Mouse (Mus musculus) hindbrain, embryonic 15.5 days (tissue): ENCODE measurements around the gene Efcab6. TPM values are rescaled to one million over a fixed set of nuclear protein-coding genes. Genes with fewer than 3 reads are reported as not detected.
A peak's percentile ranks its signal among the peaks of the same experiment; 100 is the strongest.
"Not testable (repeated sequence)": the region's sequence is repeated elsewhere in the genome, so short reads cannot be mapped to it uniquely, and the experiment has no call there.

Experiments used
- ATAC-seq: fragments of 200-750 bp; cut with Nextera tagmentation; 2 replicates; pipeline ENCODE4 v1.8.0; 2017; ENCODE audit warnings: low read depth, moderate number of reproducible peaks, moderate TSS enrichment; ENCODE audit not compliant: low FRiP score
- H3K27ac ChIP-seq: fragments of 300-500 bp; sonication (generic); replicated peaks from 2 replicates; pipeline ENCODE4 v1.5.1; 2015; ENCODE audit warnings: mild to moderate bottlenecking, inconsistent platforms
- H3K27me3 ChIP-seq: fragments of 300-500 bp; sonication (generic); 2 replicates; pipeline ENCODE4 v1.6.1; 2015; ENCODE audit warnings: control low read depth, inconsistent platforms
- H3K36me3 ChIP-seq: fragments of 300-500 bp; sonication (generic); 2 replicates; pipeline ENCODE4 v1.6.1; 2015; ENCODE audit warnings: control low read depth, inconsistent platforms
- H3K4me1 ChIP-seq: fragments of 300-500 bp; sonication (generic); replicated peaks from 2 replicates; pipeline ENCODE4 v1.6.1; 2015; ENCODE audit warnings: control low read depth, inconsistent platforms
- H3K4me2 ChIP-seq: fragments of 300-500 bp; sonication (generic); 2 replicates; pipeline ENCODE4 v1.6.1; 2015; ENCODE audit warnings: moderate library complexity, mild to moderate bottlenecking, inconsistent platforms
- H3K4me3 ChIP-seq: fragments of 300-500 bp; sonication (generic); 2 replicates; pipeline ENCODE4 v1.5.1; 2015; ENCODE audit warnings: mild to moderate bottlenecking, inconsistent platforms
- H3K9ac ChIP-seq: fragments of 300-500 bp; sonication (generic); 2 replicates; pipeline ENCODE4 v1.6.1; 2015; ENCODE audit warnings: inconsistent platforms
- H3K9me3 ChIP-seq: fragments of 300-500 bp; sonication (generic); 2 replicates; pipeline ENCODE4 v1.6.1; 2016; ENCODE audit warnings: control low read depth, inconsistent platforms
- WGBS: fragments of 180-500 bp; shearing (Covaris S2); methylation state at CpG from one replicate; pipeline ENCODE4 v1.1.7; 2015; 5-methylcytosine and 5-hydroxymethylcytosine counted together
- polyA plus RNA-seq: library from polyadenylated mRNA; unstranded; fragments of >200 nt; fragmentation: Nextera tagmentation; extraction: Ambion mirVana; gene quantifications from 2 replicates; pipeline ENCODE4 v1.2.1, GENCODE M21; 2015

Gene Efcab6
- polyA plus RNA-seq = 0.45 and 0.52 TPM in 2 replicates

DNA sequence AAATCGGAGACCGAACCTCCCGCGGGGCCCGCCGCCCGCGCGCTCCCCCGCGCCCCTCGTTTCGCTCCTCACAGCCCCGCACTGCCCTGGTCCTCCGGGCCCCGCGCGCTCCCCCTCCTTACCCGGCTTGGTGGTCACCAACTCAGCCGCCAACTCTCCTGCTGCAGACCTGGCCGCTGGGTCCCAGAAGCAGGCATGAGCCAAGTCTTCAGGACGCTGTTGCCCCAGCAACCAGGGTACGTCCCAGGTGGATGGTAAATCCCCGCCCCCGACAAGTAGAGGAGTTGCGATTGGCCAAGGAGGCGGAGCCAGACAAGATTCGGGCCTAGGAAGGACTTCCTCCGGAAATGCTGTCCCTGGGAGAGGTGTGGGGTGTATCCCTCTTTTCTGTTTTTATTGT, at the start of gene Efcab6:
Efcab6 (minus strand) TSS at position 240 of the 400 bp plus-strand sequence.
- peak; percentile 86 for ATAC-seq
- WGBS = 2% methylated on average over 29 of the region's 29 CpGs
- H3K9ac ChIP-seq = peak within 1 kb of the TSS; percentile 14; the same call in 1 of the 2 replicates
- H3K4me3 ChIP-seq = peak within 1 kb of the TSS; percentile 45
- peaks cover 29% of the 10 kb centered on the region for H3K4me1 ChIP-seq
- no peaks in the 10 kb centered on the region for H3K9me3 ChIP-seq
- H3K4me2 ChIP-seq = peak within 1 kb of the TSS; percentile 90
- H3K36me3 ChIP-seq = no peaks in the 10 kb centered on the region
- no peak within 1 kb of the TSS for H3K27ac ChIP-seq
- H3K27me3 ChIP-seq = peaks cover 12% of the 10 kb centered on the region

DNA sequence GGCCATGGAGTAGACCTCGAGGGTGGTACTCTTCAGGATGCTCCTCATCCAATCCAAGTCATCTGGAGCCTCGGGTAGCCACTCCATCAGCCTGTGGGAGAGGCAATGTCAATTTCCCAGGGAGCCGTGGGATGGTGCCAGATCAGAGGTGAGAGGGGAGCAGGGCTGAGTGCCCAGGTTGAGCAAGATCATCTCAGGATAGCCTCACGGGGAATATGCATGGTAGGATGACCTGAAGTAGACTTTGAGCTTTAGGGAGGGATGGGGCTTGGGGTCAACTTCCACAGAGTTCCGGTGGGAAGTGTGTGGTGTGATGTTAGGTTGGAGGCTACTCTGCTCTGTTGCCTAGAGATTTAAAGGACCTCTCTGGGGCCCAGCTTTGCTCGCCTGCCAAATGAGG, 48.7 kb upstream of the Efcab6 start:
- no peaks in the 10 kb centered on the region for H3K4me1 ChIP-seq
- WGBS = 85% methylated on average over 6 of the region's 6 CpGs
- no peak overlapping the region for H3K9ac ChIP-seq
- no peaks in the 10 kb centered on the region for H3K36me3 ChIP-seq
- no peak for ATAC-seq
- no peaks in the 10 kb centered on the region for H3K27me3 ChIP-seq
- no peak overlapping the region for H3K4me2 ChIP-seq
- no peaks in the 10 kb centered on the region for H3K9me3 ChIP-seq
- H3K27ac ChIP-seq = no peak overlapping the region
- H3K4me3 ChIP-seq = no peak overlapping the region

DNA sequence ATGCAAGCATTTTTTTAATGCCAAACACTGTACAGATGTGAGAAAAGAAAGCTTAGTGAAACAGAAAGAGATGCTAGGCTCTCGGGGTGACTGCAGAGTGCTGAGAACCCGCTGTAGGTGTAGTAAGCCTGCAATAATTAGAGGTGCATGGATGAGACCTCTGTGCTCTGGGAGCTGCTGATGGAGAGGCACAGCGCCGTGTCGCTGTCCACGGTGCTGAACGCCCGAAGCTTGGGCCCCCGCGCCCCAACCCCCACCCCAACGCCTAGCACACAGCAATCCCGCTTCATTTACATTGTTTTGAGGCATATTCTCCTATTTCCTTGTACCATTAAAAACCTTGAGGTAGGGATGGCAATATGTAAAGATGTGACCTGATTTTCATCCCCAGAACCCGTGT, 43.7 kb upstream of the Efcab6 start:
- H3K4me3 ChIP-seq = no peak overlapping the region

DNA sequence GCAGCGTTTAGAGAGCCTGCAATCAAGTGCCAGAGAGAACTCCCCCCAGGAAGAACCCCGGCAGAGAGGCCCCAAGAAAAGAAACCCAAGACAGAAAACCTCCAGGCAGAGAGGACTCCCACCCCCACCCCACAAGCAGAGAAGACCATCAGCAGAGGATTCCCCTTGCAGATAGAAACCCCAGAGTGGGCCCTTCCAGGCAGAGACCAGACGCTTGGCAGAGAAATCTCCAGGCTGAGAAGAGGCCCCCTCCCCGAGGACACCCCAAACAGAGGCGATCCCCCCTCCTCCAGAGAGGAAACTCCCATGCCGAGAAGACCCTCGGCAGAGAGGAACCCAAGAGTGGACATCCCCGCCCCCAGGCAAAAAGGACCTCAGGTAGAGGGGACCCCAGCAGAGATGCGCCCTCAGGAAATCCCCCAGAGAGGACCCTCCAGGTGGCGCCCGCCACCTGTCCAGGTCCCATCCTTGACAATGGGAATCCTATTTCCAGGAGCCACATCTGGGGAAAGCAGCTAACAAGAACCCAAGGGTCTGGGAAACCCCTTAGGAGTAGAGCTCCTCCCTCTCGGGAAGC, 40.8 kb upstream of the Efcab6 start:
- Histone ChIP-seq H3K4me2 (peak overlapping the region; percentile 60), H3K9ac (peak overlapping the region; percentile 74), H3K27ac (peak overlapping the region; percentile 60), H3K4me1 (peaks cover 42% of the 10 kb centered on the region), H3K27me3 (0 out of 2 replicates have a peak, but pooled peaks cover 4% of the 10 kb centered on the region), H3K9me3 (no peaks in the 10 kb centered on the region), H3K4me3 (peak overlapping the region; percentile 79), H3K36me3 (no peaks in the 10 kb centered on the region)
- 12% methylated on average over 12 of the region's 12 CpGs for WGBS
- ATAC-seq = peak; percentile 31; the same call in 1 of the 2 replicates

More for the DNA sequence above, 43.7 kb upstream of the Efcab6 start:
- Histone ChIP-seq H3K4me1 (peaks cover 25% of the 10 kb centered on the region), H3K9me3 (no peaks in the 10 kb centered on the region), H3K36me3 (no peaks in the 10 kb centered on the region), H3K27me3 (0 out of 2 replicates have a peak, but pooled peaks cover 4% of the 10 kb centered on the region), H3K4me2 (no peak overlapping the region), H3K9ac (no peak overlapping the region), H3K27ac (no peak overlapping the region)
- ATAC-seq = no peak
- WGBS = 8% methylated on average over 13 of the region's 13 CpGs

DNA sequence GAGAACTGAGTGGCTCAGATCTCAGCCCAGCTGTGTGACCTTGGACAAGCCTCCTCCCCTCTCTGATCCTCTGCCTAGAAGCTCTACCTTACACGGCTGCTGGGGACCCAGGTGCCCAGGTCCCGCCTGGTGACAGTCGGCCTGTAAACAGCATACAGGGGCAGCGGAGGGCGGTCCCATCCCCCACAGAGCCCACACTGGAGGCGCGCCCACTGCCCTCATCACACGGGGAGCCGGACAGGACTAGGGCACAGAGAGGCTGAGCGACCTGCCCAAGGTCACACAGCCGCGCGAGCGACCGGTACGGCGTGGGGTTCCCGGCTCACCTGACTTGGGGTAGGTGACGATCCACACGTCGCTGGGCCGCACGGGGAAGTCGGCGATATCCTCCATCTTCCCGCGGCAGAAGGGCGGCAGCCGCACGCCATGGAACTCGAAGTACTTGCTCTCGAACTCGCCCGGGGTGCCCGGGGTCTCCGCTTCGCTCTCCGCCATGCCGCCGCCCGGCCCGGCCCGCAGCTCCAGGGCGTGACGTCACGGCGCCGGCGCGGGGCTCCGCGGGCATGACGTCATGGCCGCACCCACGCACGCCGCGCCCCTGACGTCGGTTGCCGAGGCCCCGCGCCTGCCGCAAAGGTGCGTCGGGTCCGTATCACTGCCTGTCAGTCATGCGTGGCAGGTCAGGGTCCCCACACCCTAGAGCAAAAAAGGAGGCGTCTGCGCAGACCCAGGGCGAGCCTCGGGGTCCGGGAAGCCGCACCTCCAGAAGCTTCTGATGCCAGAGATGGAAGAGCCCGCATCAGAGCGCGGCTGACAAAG, 40.1 kb upstream of the Efcab6 start, which contains the start of gene Sult4a1:
Sult4a1 (minus strand) TSS at position 650 of the 819 bp plus-strand sequence.
- peak within 1 kb of the TSS; percentile 60 for H3K4me2 ChIP-seq
- H3K4me3 ChIP-seq = peak within 1 kb of the TSS; percentile 79
- peaks cover 42% of the 10 kb centered on the region for H3K4me1 ChIP-seq
- H3K27me3 ChIP-seq = 0 out of 2 replicates have a peak, but pooled peaks cover 4% of the 10 kb centered on the region
- H3K36me3 ChIP-seq = no peaks in the 10 kb centered on the region
- peak within 1 kb of the TSS; percentile 60 for H3K27ac ChIP-seq
- 1% methylated on average over 75 of the region's 77 CpGs for WGBS
- peak; percentile 78 for ATAC-seq
- no peaks in the 10 kb centered on the region for H3K9me3 ChIP-seq
- peak within 1 kb of the TSS; percentile 74 for H3K9ac ChIP-seq

DNA sequence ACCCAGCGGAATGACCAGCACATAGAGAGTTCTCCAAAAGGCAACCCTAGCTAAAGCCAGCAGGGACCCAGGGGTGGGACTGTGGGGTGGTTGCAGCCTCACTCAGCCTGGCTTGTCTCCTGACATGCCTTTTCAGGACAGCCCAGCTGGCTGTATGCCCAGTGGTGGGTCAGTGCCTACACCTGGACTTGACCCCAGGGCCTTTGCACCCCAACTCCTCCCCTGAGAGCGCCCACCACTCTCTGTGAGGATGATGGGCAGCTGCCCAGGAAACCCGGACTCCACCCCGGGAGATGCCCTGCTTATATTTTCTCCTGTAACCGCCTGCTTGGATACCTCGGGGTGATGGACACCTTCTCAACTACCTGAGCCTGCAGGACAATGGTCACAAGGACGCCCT, 39.4 kb upstream of the Efcab6 start:
- 84% methylated on average over 7 of the region's 7 CpGs for WGBS
- Histone ChIP-seq H3K4me2 (peak overlapping the region; percentile 60), H3K27me3 (0 out of 2 replicates have a peak, but pooled peaks cover 4% of the 10 kb centered on the region), H3K36me3 (no peaks in the 10 kb centered on the region), H3K4me1 (peaks cover 42% of the 10 kb centered on the region), H3K9me3 (no peaks in the 10 kb centered on the region), H3K9ac (peak overlapping the region; percentile 74), H3K27ac (no peak overlapping the region), H3K4me3 (peak overlapping the region; percentile 79)
- no peak for ATAC-seq

DNA sequence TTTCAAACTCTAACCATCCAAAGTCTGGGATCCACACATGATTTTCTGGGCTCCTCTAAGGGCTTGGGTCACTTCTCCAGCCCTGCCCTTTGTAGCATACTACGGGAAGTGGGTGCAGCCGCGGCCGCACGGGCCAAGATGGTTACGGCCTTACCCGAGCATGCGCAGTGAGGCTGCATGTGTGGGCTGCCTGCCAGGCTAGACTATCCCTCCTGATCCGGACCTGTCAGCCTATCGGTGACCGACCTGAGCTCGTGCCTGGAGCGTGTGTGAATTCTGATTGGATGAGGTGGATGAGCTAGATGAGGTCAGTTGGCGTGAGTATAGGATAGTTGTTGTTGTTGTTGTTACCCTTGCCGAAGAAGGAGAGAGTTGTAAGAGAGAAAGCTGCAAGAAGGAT, 32.4 kb upstream of the Efcab6 start:
- H3K27ac ChIP-seq, ATAC-seq, H3K9ac ChIP-seq, H3K27me3 ChIP-seq, H3K36me3 ChIP-seq, H3K4me3 ChIP-seq, H3K4me2 ChIP-seq, H3K9me3 ChIP-seq: not testable (repeated sequence)
- 89% methylated on average over 15 of the region's 15 CpGs for WGBS
- peaks cover 14% of the 10 kb centered on the region; the same call in 1 of the 2 replicates for H3K4me1 ChIP-seq

DNA sequence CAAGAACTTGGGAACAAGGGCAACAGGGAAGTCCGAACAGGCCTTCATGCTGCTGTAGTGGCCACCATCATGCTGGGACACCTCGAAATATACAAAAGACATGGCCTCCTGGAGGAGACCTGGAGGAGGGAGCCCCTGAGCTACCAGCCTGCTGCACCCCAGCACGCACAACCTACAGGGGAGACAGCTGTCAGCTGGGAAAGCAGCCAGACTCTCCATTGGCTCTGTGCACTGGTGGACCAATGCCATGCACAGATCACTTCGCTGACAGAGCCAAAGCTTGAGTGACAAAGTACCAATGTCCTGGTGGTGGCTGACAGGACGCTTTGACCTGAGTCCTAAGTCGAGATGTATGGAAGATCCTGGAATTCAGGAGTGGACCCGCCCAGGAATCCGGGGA, 30.9 kb upstream of the Efcab6 start:
- WGBS = 77% methylated on average over 8 of the region's 8 CpGs
- ATAC-seq = no peak
- peaks cover 6% of the 10 kb centered on the region; the same call in 1 of the 2 replicates for H3K36me3 ChIP-seq
- no peak overlapping the region for H3K9ac ChIP-seq
- H3K27me3 ChIP-seq = no peaks in the 10 kb centered on the region
- H3K27ac ChIP-seq = 0 out of 2 replicates have a peak overlapping the region, but pooled peaks have one; percentile 6
- no peak overlapping the region for H3K4me2 ChIP-seq
- H3K4me1 ChIP-seq = peaks cover 10% of the 10 kb centered on the region; the same call in 1 of the 2 replicates
- no peak overlapping the region for H3K4me3 ChIP-seq
- H3K9me3 ChIP-seq = no peaks in the 10 kb centered on the region

DNA sequence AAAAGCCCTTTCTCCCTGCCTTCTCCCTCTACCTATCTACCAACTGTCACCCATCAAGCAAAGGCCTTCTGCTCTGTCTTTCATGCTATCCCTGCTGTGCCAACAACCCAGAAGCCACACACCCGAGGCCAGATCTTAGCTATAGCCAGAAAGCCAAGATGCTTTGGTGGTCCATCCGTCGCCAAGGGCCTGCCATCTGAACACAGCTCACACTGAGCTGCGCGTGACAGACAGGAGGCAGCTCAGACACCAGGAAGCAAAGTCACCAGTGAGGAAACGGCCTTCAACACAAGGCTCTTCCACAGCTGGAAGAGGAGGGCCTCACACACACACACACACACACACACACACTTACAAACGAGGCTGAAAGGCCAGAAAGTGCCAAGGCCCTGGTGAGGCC, 29.7 kb upstream of the Efcab6 start:
- 58% methylated on average over 7 of the region's 7 CpGs for whole genome bisulfite sequencing
- ATAC-seq = no peak
- Histone ChIP-seq H3K9ac (no peak overlapping the region), H3K36me3 (peaks cover 8% of the 10 kb centered on the region; the same call in 1 of the 2 replicates), H3K27ac (no peak overlapping the region), H3K9me3 (no peaks in the 10 kb centered on the region), H3K4me2 (no peak overlapping the region), H3K4me3 (no peak overlapping the region), H3K27me3 (no peaks in the 10 kb centered on the region), H3K4me1 (peaks cover 10% of the 10 kb centered on the region; the same call in 1 of the 2 replicates)

DNA sequence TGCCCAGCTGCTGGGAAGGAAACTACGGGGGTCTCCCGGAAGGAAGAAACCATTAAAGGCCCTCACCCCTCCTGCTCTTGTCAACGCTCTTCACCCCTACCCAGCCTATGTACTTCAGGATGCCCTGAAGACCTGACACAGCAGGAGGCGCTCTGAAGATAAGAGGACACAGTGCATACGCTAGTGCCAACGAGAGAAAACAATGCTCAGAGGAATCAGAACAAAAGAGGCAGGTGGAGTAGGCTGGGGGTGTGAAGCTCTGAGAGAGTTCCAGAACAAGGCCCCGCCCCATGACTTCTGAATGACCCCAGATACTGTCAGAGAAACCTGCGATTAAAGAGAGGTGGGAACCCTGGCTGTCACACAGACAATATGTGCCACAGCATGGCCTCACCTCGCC, 21.6 kb upstream of the Efcab6 start:
- Histone ChIP-seq H3K27me3 (no peaks in the 10 kb centered on the region), H3K9me3 (no peaks in the 10 kb centered on the region), H3K4me1 (no peaks in the 10 kb centered on the region), H3K27ac (no peak overlapping the region), H3K9ac (no peak overlapping the region), H3K36me3 (peaks cover 7% of the 10 kb centered on the region; the same call in 1 of the 2 replicates), H3K4me3 (no peak overlapping the region), H3K4me2 (no peak overlapping the region)
- no peak for ATAC-seq
- 40% methylated on average over 9 of the region's 9 CpGs for WGBS

DNA sequence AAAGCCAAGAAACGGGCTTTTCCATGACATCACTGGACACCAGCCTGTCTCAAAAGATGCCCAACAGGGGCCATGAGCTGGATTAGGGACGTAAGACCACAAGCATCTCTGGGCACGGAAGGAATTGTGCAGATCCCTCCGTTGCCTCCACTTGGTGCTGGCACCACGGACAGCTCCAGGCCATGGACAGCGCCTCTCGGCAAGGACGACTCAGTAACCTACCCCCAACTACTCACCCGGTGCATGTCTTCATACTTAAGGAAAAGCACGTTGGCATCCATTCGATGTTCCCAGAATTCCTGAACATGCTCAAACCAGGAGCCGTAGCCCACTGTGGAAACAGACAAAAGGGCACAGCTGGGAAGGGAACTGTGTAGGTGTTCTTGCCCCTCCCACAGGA, 21.2 kb upstream of the Efcab6 start:
- Histone ChIP-seq H3K9ac (no peak overlapping the region), H3K9me3 (no peaks in the 10 kb centered on the region), H3K27me3 (no peaks in the 10 kb centered on the region), H3K27ac (no peak overlapping the region), H3K4me2 (no peak overlapping the region), H3K4me3 (no peak overlapping the region), H3K36me3 (peaks cover 7% of the 10 kb centered on the region; the same call in 1 of the 2 replicates), H3K4me1 (no peaks in the 10 kb centered on the region)
- 48% methylated on average over 12 of the region's 12 CpGs for WGBS
- no peak for ATAC-seq

DNA sequence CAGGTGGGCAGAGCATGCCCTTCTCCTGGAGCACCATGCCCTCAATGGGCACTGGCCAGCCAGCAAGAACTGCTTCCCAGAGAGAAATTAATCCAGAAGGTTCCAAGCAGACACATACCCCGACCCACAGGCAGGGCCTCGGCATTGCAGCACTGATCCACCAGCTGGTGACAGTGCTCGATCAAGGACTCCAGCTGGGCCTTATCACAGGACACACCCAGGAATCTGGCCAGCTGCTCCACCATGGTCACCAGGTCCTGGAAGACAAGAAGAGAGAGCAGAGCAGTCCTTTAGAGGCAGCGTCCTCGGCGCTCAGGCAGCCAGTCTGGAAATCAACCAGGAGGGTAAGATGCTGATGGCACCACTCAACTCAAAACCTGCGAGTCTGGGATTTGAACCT, 14.9 kb upstream of the Efcab6 start:
- WGBS = 85% methylated on average over 7 of the region's 7 CpGs
- no peak overlapping the region for H3K4me2 ChIP-seq
- H3K36me3 ChIP-seq = 0 out of 2 replicates have a peak, but pooled peaks cover 2% of the 10 kb centered on the region
- no peaks in the 10 kb centered on the region for H3K4me1 ChIP-seq
- no peak overlapping the region for H3K9ac ChIP-seq
- H3K4me3 ChIP-seq = no peak overlapping the region
- ATAC-seq = no peak
- no peak overlapping the region for H3K27ac ChIP-seq
- no peaks in the 10 kb centered on the region for H3K9me3 ChIP-seq
- H3K27me3 ChIP-seq = no peaks in the 10 kb centered on the region
